Mouse (Mus musculus) limb, embryonic 11.5 days (tissue): ENCODE data around the gene Osbpl7. TPM values are rescaled to one million over a fixed set of nuclear protein-coding genes. Genes with fewer than 3 reads are reported as not detected.

Experiments
- ATAC-seq: fragments of 200-750 bp; cut with Nextera tagmentation; 2 replicates; pipeline ENCODE4 v1.8.0; 2017; ENCODE audit warnings: low read depth; ENCODE audit not compliant: insufficient number of reproducible peaks, low FRiP score, low TSS enrichment
- DNase-seq: peaks from one replicate; pipeline ENCODE4 v3.0.0-alpha.2; 2015; ENCODE audit warnings: low spot score
- H3K27ac ChIP-seq: fragments of 300-500 bp; sonication (generic); replicated peaks from 2 replicates; pipeline ENCODE4 v1.5.1; 2014; ENCODE audit warnings: low read depth, mild to moderate bottlenecking, low read length
- H3K27me3 ChIP-seq: fragments of 300-500 bp; sonication (generic); 2 replicates; pipeline ENCODE4 v1.6.1; 2014; ENCODE audit warnings: mild to moderate bottlenecking, low read length, mixed read lengths; ENCODE audit not compliant: control insufficient read depth, insufficient read depth
- H3K36me3 ChIP-seq: fragments of 300-500 bp; sonication (generic); 2 replicates; pipeline ENCODE4 v1.6.1; 2014; ENCODE audit warnings: mild to moderate bottlenecking, low read length, moderate library complexity, mixed read lengths; ENCODE audit not compliant: control insufficient read depth, insufficient read depth
- H3K4me1 ChIP-seq: fragments of 300-500 bp; sonication (generic); 2 replicates; pipeline ENCODE4 v1.6.1; 2014; ENCODE audit warnings: low read length, mixed read lengths; ENCODE audit not compliant: control insufficient read depth, insufficient read depth
- H3K4me2 ChIP-seq: fragments of 300-500 bp; sonication (generic); 2 replicates; pipeline ENCODE4 v1.6.1; 2014; ENCODE audit warnings: low read depth, mild to moderate bottlenecking, moderate library complexity; ENCODE audit not compliant: severe bottlenecking
- H3K4me3 ChIP-seq: fragments of 300-500 bp; sonication (generic); 2 replicates; pipeline ENCODE4 v1.5.1; 2014; ENCODE audit warnings: low read depth, low read length
- H3K9ac ChIP-seq: fragments of 300-500 bp; sonication (generic); 2 replicates; pipeline ENCODE4 v1.6.1; 2014; ENCODE audit warnings: mild to moderate bottlenecking, low read length
- H3K9me3 ChIP-seq: fragments of 300-500 bp; sonication (generic); 2 replicates; pipeline ENCODE4 v1.6.1; 2016; ENCODE audit warnings: low read length; ENCODE audit not compliant: control insufficient read depth
- WGBS: fragments of 180-500 bp; shearing (Covaris S2); extraction: QIAGEN DNeasy Blood & Tissue Kit; methylation state at CpG from one replicate; pipeline ENCODE4 v1.1.7; 2014; 5-methylcytosine and 5-hydroxymethylcytosine counted together
- polyA plus RNA-seq: library from polyadenylated mRNA; unstranded; fragments of >200 nt; fragmentation: Nextera tagmentation; extraction: Ambion mirVana; gene quantifications from 2 replicates; pipeline ENCODE4 v1.2.1, GENCODE M21; 2014

Osbpl7 gene
- polyA plus RNA-seq, 1 experiment from 2014 or later: 5.8 TPM

DNA sequence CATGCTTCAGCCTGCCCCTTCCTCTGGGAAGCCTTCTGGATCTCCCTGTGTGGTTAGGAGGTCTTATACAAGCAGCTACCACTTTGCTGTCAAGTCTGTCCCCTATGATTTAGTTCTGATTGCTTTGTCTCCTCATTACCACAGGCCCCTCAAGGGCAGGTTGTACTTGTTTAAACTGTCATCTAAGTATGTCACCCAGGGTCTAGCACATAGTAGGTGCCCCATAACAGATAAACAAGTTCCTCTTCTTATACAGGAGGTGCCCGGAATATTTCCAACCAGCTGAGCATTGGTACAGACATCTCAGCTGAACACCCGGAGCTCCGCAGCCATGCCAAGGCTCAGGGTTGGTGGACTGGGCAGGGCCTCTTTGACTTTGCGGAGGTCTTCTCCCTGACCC lies 17.9 kb upstream of the Osbpl7 start:
- no peaks in the 10 kb centered on the region for H3K27me3 ChIP-seq
- no peak overlapping the region for H3K4me2 ChIP-seq
- DNase-seq (no peak), ATAC-seq (no peak)
- 92% methylated on average over 4 of the region's 4 CpGs for WGBS
- H3K36me3 ChIP-seq: no peaks in the 10 kb centered on the region
- H3K9me3 ChIP-seq: no peaks in the 10 kb centered on the region
- no peaks in the 10 kb centered on the region; the same call in 1 of the 2 replicates for H3K4me1 ChIP-seq
- H3K4me3 ChIP-seq: no peak overlapping the region
- no peak overlapping the region for H3K9ac ChIP-seq
- no peak overlapping the region for H3K27ac ChIP-seq

DNA sequence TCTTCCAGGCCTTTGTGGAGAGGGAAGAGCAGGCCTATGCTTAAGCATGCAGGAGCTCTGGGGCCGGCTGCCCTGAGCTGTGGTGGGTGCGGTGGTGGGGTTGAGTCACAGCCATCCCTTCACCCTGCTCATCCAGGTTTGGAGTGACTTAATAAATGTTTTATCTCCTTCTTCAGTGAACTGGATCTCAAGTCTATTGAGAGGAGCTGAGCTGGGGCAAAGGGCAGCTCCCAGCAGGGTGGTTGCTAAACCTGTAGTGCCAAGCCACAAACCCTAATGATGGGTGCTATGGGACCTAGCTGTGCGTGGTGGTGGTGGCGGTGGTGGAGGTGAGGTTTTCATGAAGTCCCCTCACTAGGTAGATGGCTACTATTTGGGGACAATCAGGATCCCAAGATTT lies 16.6 kb upstream of the Osbpl7 start:
- no peaks in the 10 kb centered on the region for H3K9me3 ChIP-seq
- WGBS: 96% methylated on average over 4 of the region's 4 CpGs
- H3K36me3 ChIP-seq: no peaks in the 10 kb centered on the region
- H3K9ac ChIP-seq: no peak overlapping the region
- H3K27ac ChIP-seq: no peak overlapping the region
- no peak overlapping the region for H3K4me3 ChIP-seq
- H3K4me2 ChIP-seq: no peak overlapping the region
- H3K4me1 ChIP-seq: no peaks in the 10 kb centered on the region; the same call in 1 of the 2 replicates
- ATAC-seq (no peak), DNase-seq (no peak)
- H3K27me3 ChIP-seq: no peaks in the 10 kb centered on the region

DNA sequence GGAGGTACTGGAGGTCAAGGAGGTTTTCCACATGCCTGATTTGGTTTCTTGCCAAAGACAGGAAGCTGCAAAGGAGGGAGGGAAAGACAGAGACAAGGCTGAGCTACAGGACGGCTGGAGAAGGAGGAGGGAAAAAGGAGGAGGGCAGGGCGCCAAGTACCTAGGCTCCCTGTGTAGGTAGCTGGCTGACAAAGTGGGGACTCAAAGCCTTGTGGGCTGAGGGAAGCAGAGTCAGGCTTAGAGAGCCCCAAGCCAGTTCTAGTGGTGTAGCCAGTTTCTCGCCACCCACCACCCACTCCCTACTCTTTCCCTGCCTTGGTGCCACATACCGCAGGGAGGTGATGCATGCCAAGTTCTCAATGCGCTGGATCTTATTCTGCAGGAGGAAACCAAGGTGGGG lies 14.3 kb upstream of the Osbpl7 start:
- 85% methylated on average over 5 of the region's 5 CpGs for WGBS
- H3K4me1 ChIP-seq: no peaks in the 10 kb centered on the region; the same call in 1 of the 2 replicates
- no peak overlapping the region for H3K4me2 ChIP-seq
- no peaks in the 10 kb centered on the region for H3K27me3 ChIP-seq
- no peaks in the 10 kb centered on the region for H3K9me3 ChIP-seq
- no peak for DNase-seq
- H3K36me3 ChIP-seq: no peaks in the 10 kb centered on the region
- no peak overlapping the region for H3K27ac ChIP-seq
- no peak for ATAC-seq
- no peak overlapping the region for H3K4me3 ChIP-seq
- no peak overlapping the region for H3K9ac ChIP-seq

DNA sequence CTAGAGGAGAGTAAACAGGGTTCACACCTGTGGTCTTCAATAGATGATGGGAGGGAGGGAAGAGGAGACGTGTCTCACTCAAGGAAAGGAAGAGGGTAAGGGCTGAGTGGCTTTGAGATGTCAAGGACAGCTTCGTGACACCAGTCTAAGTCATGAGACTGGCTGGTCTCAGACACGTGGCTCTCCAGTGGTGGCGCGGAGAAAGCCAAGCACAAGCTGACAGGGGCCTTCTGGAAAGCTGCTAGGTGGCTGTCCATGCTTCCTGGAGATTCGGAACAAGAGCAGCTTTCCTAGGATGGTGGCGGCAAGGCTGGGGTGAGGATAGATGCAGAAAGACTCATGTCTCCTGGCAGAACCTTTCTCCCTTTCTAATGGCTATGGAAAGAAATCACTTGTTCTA lies 11.5 kb upstream of the Osbpl7 start:
- Histone ChIP-seq H3K36me3 (no peaks in the 10 kb centered on the region), H3K9ac (no peak overlapping the region), H3K4me1 (no peaks in the 10 kb centered on the region; the same call in 1 of the 2 replicates), H3K4me3 (no peak overlapping the region), H3K27ac (no peak overlapping the region), H3K4me2 (no peak overlapping the region), H3K27me3 (no peaks in the 10 kb centered on the region), H3K9me3 (no peaks in the 10 kb centered on the region)
- ATAC-seq (no peak), DNase-seq (no peak)
- WGBS: 70% methylated on average over 7 of the region's 7 CpGs

DNA sequence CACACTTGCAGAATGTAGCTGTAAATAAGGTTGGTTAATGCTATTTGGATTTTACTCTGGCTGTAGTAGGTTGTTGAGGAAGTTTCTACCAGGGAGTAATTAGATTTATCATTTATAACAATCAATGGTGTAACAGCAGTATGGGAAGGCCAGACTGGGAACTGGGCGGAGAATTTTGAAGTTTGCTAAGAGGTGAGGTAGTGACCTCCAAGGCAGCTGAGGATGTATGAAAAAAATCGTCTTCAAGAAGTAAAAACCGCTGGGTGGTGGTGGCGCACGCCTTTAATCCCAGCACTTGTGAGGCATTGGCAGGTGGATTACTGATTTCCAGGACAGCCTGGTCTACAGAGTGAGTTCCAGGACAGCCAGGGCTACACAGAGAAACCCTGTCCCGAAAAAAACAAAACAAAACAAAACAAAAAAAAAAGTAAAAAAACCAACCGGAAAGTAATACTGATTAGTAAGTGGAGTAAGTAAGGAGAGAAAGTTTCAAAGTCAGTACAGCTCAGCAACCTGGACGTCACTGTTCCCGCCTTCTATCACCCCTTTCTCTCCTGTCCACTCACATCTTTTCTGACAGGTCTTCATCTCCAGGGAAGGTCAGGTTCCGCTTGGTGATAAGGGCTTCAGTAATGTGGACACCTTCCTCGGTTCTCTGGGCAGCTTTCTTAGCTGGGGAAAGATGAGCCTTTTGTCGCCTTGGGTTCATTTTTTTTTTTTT lies 10.0 kb upstream of the Osbpl7 start:
- Histone ChIP-seq H3K27me3 (no peaks in the 10 kb centered on the region), H3K4me3 (peak overlapping the region; percentile 65; the same call in 1 of the 2 replicates), H3K9ac (no peak overlapping the region), H3K4me1 (no peaks in the 10 kb centered on the region; the same call in 1 of the 2 replicates), H3K4me2 (peak overlapping the region; percentile 84), H3K36me3 (peaks cover 6% of the 10 kb centered on the region), H3K27ac (no peak overlapping the region), H3K9me3 (no peaks in the 10 kb centered on the region)
- 56% methylated on average over 12 of the region's 12 CpGs for WGBS
- DNase-seq: no peak
- no peak for ATAC-seq

GRCm38 (mm10) chr11:97041022-97041899 lies 9.2 kb upstream of the Osbpl7 start, which contains the start of the genes Lrrc46 and Mrpl10:
TSS of gene Lrrc46 (minus strand) at chr11:97041407.
TSS of gene Mrpl10 (plus strand) at chr11:97041560.
- H3K36me3 ChIP-seq: peaks cover 8% of the 10 kb centered on the region
- no peaks in the 10 kb centered on the region for H3K27me3 ChIP-seq
- H3K4me3 ChIP-seq: peak within 1 kb of the TSS; percentile 65
- no peaks in the 10 kb centered on the region; the same call in 1 of the 2 replicates for H3K4me1 ChIP-seq
- peak within 1 kb of the TSS; percentile 79 for H3K9ac ChIP-seq
- under 1% methylated on average over 48 of the region's 48 CpGs for WGBS
- DNase-seq (peak; percentile 97), ATAC-seq (peak; percentile 91)
- peak within 1 kb of the TSS; percentile 84 for H3K4me2 ChIP-seq
- H3K27ac ChIP-seq: 0 out of 2 replicates have a peak within 1 kb of the TSS, but pooled peaks have one; percentile 18
- H3K9me3 ChIP-seq: no peaks in the 10 kb centered on the region

- no peaks in the 10 kb centered on the region; the same call in 1 of the 2 replicates for H3K4me1 ChIP-seq
- no peak overlapping the region for H3K4me3 ChIP-seq
- DNase-seq (no peak), ATAC-seq (no peak)
- no peaks in the 10 kb centered on the region for H3K27me3 ChIP-seq
- H3K9ac ChIP-seq: no peak overlapping the region
- no peaks in the 10 kb centered on the region for H3K9me3 ChIP-seq
- H3K4me2 ChIP-seq: no peak overlapping the region
- no peak overlapping the region for H3K27ac ChIP-seq
- WGBS: 97% methylated on average over 8 of the region's 8 CpGs
- peaks cover 11% of the 10 kb centered on the region for H3K36me3 ChIP-seq
These were observed 5.5 kb upstream of the Osbpl7 start for GRCm38 (mm10) chr11:97044902-97045301.

DNA sequence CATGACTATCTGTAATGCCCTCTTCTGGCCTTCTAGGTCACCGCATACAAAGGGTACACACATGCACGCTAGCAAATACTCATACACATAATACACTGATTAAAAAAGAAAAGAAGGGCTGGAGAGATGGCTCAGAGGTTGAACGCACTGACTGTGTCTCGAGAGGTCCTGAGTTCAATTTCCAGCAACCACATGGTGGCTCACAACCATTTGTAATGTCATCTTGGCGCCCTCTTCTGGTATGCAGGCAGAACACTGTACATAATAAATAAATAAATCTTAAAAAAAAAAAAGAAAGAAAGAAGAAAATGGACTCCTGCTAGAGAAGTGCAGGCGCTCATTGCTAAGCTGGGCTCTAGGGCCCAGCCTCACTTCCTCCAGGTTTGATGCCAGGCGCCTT lies 4.6 kb upstream of the Osbpl7 start:
- no peaks in the 10 kb centered on the region for H3K27me3 ChIP-seq
- no peak for ATAC-seq
- DNase-seq: no peak
- no peak overlapping the region for H3K27ac ChIP-seq
- peaks cover 11% of the 10 kb centered on the region for H3K36me3 ChIP-seq
- H3K9ac ChIP-seq: no peak overlapping the region
- H3K4me2 ChIP-seq: no peak overlapping the region
- 86% methylated on average over 7 of the region's 7 CpGs for WGBS
- no peaks in the 10 kb centered on the region; the same call in 1 of the 2 replicates for H3K4me1 ChIP-seq
- no peaks in the 10 kb centered on the region for H3K9me3 ChIP-seq
- H3K4me3 ChIP-seq: no peak overlapping the region
